Mouse (Mus musculus) C2C12 (cell line): ENCODE data around the gene Grik4.

ENCODE experiments used
- CTCF ChIP-seq: IDR thresholded peaks from one replicate; pipeline ENCODE4 v1.5.1; 2011; ENCODE audit not compliant: control insufficient read depth, insufficient read depth, insufficient read length
- MAX ChIP-seq: IDR thresholded peaks from one replicate; pipeline ENCODE4 v1.6.1; 2011; ENCODE audit warnings: mild to moderate bottlenecking, control low read depth
- MYOD1 ChIP-seq: IDR thresholded peaks from one replicate; pipeline ENCODE4 v1.6.1; 2011; ENCODE audit warnings: low read depth; ENCODE audit not compliant: control insufficient read depth, insufficient read length
- MYOG ChIP-seq: IDR thresholded peaks from one replicate; pipeline ENCODE4 v1.6.1; 2011; ENCODE audit not compliant: control insufficient read depth, insufficient read length; ENCODE audit errors: extremely low read depth
- USF1 ChIP-seq: IDR thresholded peaks from one replicate; pipeline ENCODE4 v1.6.1; 2011; ENCODE audit warnings: low read depth, mild to moderate bottlenecking, control low read depth, moderate library complexity

DNA sequence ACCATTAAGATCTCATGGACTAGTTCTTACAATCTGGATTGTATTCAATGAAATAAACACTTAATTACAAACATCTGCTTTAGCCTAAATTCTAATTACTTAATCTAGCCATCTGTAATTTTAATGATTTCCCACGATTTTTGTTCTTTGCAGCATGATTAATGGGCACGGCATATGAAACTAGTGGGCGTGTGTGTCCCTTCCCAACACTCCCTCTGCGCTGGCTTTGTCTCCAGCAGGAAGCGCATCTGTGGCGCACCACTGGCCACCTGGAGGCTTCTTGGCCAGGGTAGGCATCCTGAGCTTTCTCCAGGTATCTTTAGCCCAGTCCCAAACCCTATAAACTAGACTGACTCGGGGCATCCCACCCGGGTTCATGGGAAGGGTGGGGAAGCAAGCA is 317.1 kb downstream of the Grik4 start:
- TF ChIP-seq USF1 (no peak), CTCF (no peak), MYOD1 (no peak), MYOG (no peak), MAX (no peak)
